Mouse (Mus musculus): ENCODE data around the gene Wdr31. TPM values are rescaled to one million over a fixed set of nuclear protein-coding genes. Genes with fewer than 3 reads are reported as not detected.

Gene Wdr31
- polyA plus RNA-seq, 1 experiment, result 0.94 TPM

- no peak overlapping the region for H3K4me3 ChIP-seq (ENCODE audit: insufficient read depth, low read length)
- no peak overlapping the region for H3K27ac ChIP-seq (ENCODE audit: insufficient read depth, low read depth, low read length)
- H3K4me1 ChIP-seq (ENCODE audit: control insufficient read depth, insufficient read depth, low read length), result 0 out of 2 replicates have a peak, but pooled peaks cover 6% of the 10 kb centered on the region
- TF ChIP-seq CTCF (IDR thresholded peaks at IDR 0.05; ENCODE audit: low read depth, low read length) (no peak), POLR2A (IDR thresholded peaks at IDR 0.05; ENCODE audit: borderline replicate concordance, low read depth, low read length) (no peak)
Observed at GRCm38 (mm10) chr4:62500799-62501198, 30.1 kb upstream of the Wdr31 start.

GRCm38 (mm10) chr4:62496815-62497214, 26.1 kb upstream of the Wdr31 start:
- TF ChIP-seq POLR2A (IDR thresholded peaks at IDR 0.05; ENCODE audit: borderline replicate concordance, low read depth, low read length) (no peak), CTCF (IDR thresholded peaks at IDR 0.05; ENCODE audit: low read depth, low read length) (no peak)
- Histone ChIP-seq H3K4me3 (ENCODE audit: insufficient read depth, low read length) (no peak overlapping the region), H3K4me1 (ENCODE audit: control insufficient read depth, insufficient read depth, low read length) (0 out of 2 replicates have a peak, but pooled peaks cover 4% of the 10 kb centered on the region), H3K27ac (ENCODE audit: insufficient read depth, low read depth, low read length) (no peak overlapping the region)

GRCm38 (mm10) chr4:62495946-62496345, 25.2 kb upstream of the Wdr31 start:
- TF ChIP-seq POLR2A (IDR thresholded peaks at IDR 0.05; ENCODE audit: borderline replicate concordance, low read depth, low read length) (no peak), CTCF (IDR thresholded peaks at IDR 0.05; ENCODE audit: low read depth, low read length) (no peak)
- Histone ChIP-seq H3K4me1 (ENCODE audit: control insufficient read depth, insufficient read depth, low read length) (0 out of 2 replicates have a peak, but pooled peaks cover 2% of the 10 kb centered on the region), H3K4me3 (ENCODE audit: insufficient read depth, low read length) (no peak overlapping the region), H3K27ac (ENCODE audit: insufficient read depth, low read depth, low read length) (no peak overlapping the region)

GRCm38 (mm10) chr4:62494230-62494629, 23.5 kb upstream of the Wdr31 start:
- no peak overlapping the region for H3K27ac ChIP-seq (ENCODE audit: insufficient read depth, low read depth, low read length)
- 0 out of 2 replicates have a peak, but pooled peaks cover 2% of the 10 kb centered on the region for H3K4me1 ChIP-seq (ENCODE audit: control insufficient read depth, insufficient read depth, low read length)
- no peak for TF ChIP-seq CTCF (IDR thresholded peaks at IDR 0.05; ENCODE audit: low read depth, low read length)
- TF ChIP-seq POLR2A (IDR thresholded peaks at IDR 0.05; ENCODE audit: borderline replicate concordance, low read depth, low read length), result no peak
- H3K4me3 ChIP-seq (ENCODE audit: insufficient read depth, low read length), result no peak overlapping the region

- TF ChIP-seq CTCF (IDR thresholded peaks at IDR 0.05; ENCODE audit: low read depth, low read length), result no peak
- no peak for TF ChIP-seq POLR2A (IDR thresholded peaks at IDR 0.05; ENCODE audit: borderline replicate concordance, low read depth, low read length)
- no peak overlapping the region for H3K4me3 ChIP-seq (ENCODE audit: insufficient read depth, low read length)
- 0 out of 2 replicates have a peak, but pooled peaks cover 2% of the 10 kb centered on the region for H3K4me1 ChIP-seq (ENCODE audit: control insufficient read depth, insufficient read depth, low read length)
- no peak overlapping the region for H3K27ac ChIP-seq (ENCODE audit: insufficient read depth, low read depth, low read length)
Observed at GRCm38 (mm10) chr4:62492682-62493081, 22.0 kb upstream of the Wdr31 start.

- TF ChIP-seq POLR2A (IDR thresholded peaks at IDR 0.05; ENCODE audit: borderline replicate concordance, low read depth, low read length), result no peak
- Histone ChIP-seq H3K27ac (ENCODE audit: insufficient read depth, low read depth, low read length) (no peak overlapping the region), H3K4me3 (ENCODE audit: insufficient read depth, low read length) (no peak overlapping the region)
Observed at GRCm38 (mm10) chr4:62487914-62488313, 17.2 kb upstream of the Wdr31 start.

GRCm38 (mm10) chr4:62487172-62487571, 16.5 kb upstream of the Wdr31 start:
- TF ChIP-seq CTCF (IDR thresholded peaks at IDR 0.05; ENCODE audit: low read depth, low read length) (no peak), POLR2A (IDR thresholded peaks at IDR 0.05; ENCODE audit: borderline replicate concordance, low read depth, low read length) (no peak)
- Histone ChIP-seq H3K4me1 (ENCODE audit: control insufficient read depth, insufficient read depth, low read length) (peaks cover 11% of the 10 kb centered on the region), H3K4me3 (ENCODE audit: insufficient read depth, low read length) (no peak overlapping the region), H3K27ac (ENCODE audit: insufficient read depth, low read depth, low read length) (no peak overlapping the region)

More at GRCm38 (mm10) chr4:62487914-62488313, 17.2 kb upstream of the Wdr31 start:
- peaks cover 11% of the 10 kb centered on the region for H3K4me1 ChIP-seq (ENCODE audit: control insufficient read depth, insufficient read depth, low read length)

GRCm38 (mm10) chr4:62486162-62486696, 15.5 kb upstream of the Wdr31 start:
- TF ChIP-seq POLR2A (IDR thresholded peaks at IDR 0.05; ENCODE audit: borderline replicate concordance, low read depth, low read length), result no peak
- TF ChIP-seq CTCF (IDR thresholded peaks at IDR 0.05; ENCODE audit: low read depth, low read length), result no peak
- Histone ChIP-seq H3K27ac (ENCODE audit: insufficient read depth, low read depth, low read length) (no peak overlapping the region), H3K4me3 (ENCODE audit: insufficient read depth, low read length) (no peak overlapping the region), H3K4me1 (ENCODE audit: control insufficient read depth, insufficient read depth, low read length) (peaks cover 11% of the 10 kb centered on the region)

- no peak overlapping the region for H3K4me3 ChIP-seq (ENCODE audit: insufficient read depth, low read length)
- H3K4me1 ChIP-seq (ENCODE audit: control insufficient read depth, insufficient read depth, low read length), result peaks cover 14% of the 10 kb centered on the region
- TF ChIP-seq POLR2A (IDR thresholded peaks at IDR 0.05; ENCODE audit: borderline replicate concordance, low read depth, low read length) (no peak), CTCF (IDR thresholded peaks at IDR 0.05; ENCODE audit: low read depth, low read length) (no peak)
- H3K27ac ChIP-seq (ENCODE audit: insufficient read depth, low read depth, low read length), result no peak overlapping the region
Observed at GRCm38 (mm10) chr4:62485450-62486161, 14.9 kb upstream of the Wdr31 start.

GRCm38 (mm10) chr4:62484928-62485327, 14.2 kb upstream of the Wdr31 start:
- H3K4me3 ChIP-seq (ENCODE audit: insufficient read depth, low read length), result no peak overlapping the region
- peaks cover 16% of the 10 kb centered on the region for H3K4me1 ChIP-seq (ENCODE audit: control insufficient read depth, insufficient read depth, low read length)
- TF ChIP-seq POLR2A (IDR thresholded peaks at IDR 0.05; ENCODE audit: borderline replicate concordance, low read depth, low read length) (no peak), CTCF (IDR thresholded peaks at IDR 0.05; ENCODE audit: low read depth, low read length) (no peak)
- H3K27ac ChIP-seq (ENCODE audit: insufficient read depth, low read depth, low read length), result no peak overlapping the region

All from bone marrow macrophage, adult 2 months (primary cell).